ENCODE assay signal across 9 mouse cellular contexts in the genomic region with DNA sequence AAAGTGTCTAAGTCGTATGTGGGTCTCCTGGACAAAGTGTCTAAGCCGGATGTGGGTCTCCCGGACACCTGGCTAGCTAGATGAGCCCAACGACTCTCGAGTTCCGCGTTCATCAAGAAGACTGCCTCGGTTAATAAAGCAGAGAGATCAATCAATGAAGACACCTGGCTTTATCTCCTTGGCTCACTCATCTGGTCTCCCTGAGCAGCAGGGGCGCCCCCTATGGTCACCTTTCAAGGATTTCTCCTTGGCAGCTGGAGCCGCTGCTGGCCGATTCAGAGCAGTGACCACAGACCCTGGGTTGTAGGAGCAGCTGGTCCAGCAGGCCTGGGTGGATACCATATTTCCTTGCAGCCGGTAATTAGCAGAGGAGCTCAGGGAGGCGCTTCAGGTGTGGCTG. TPM values are rescaled to one million over a fixed set of nuclear protein-coding genes. Genes with fewer than 3 reads are reported as not detected.
DNase-seq lines count a peak whose midpoint lies in the region; ATAC-seq and TF ChIP-seq lines count a peak whose summit lies in the region.
"Had no signal": no experiment of that assay in that cellular context is flagged by ENCODE, and none has a peak within 500 bp of the region (broad histone marks: within the 10 kb centered on the region; RNA-seq: fewer than 3 reads in every experiment).

No protein-coding gene starts in this region.

- TF ChIP-seq EP300 in heart, postnatal 0 days (IDR thresholded peaks at IDR 0.05; ENCODE audit: low read depth): no peak

- peaks cover 6% of the 10 kb centered on the region for H3K4me1 ChIP-seq in heart, postnatal 0 days (ENCODE audit: control insufficient read depth, insufficient read depth)

- H3K36me3 ChIP-seq in heart, postnatal 0 days (replicated peaks; ENCODE audit: control insufficient read depth, insufficient read depth, low read length): no peaks in the 10 kb centered on the region

- 24% methylated on average over 13 of the region's 13 CpGs for whole genome bisulfite sequencing in heart, postnatal 0 days

- TF ChIP-seq CTCF in gastrocnemius, adult 2 months (IDR thresholded peaks at IDR 0.05): peak; percentile 55
- TF ChIP-seq CTCF in heart, postnatal 0 days (IDR thresholded peaks at IDR 0.05; ENCODE audit: low read depth): peak; percentile 30

- H3K27me3 ChIP-seq in heart, postnatal 0 days (ENCODE audit: control insufficient read depth, insufficient read depth, low read length): peaks cover 36% of the 10 kb centered on the region

- H3K4me3 ChIP-seq in gastrocnemius, adult 2 months: peak overlapping the region; percentile 83
- no peak overlapping the region for H3K4me3 ChIP-seq in heart, postnatal 0 days (ENCODE audit: low read depth, low read length)

- no peak overlapping the region for H3K9ac ChIP-seq in heart, postnatal 0 days (replicated peaks; ENCODE audit: low read depth, low read length)

- no peak for ATAC-seq in heart, postnatal 0 days (ENCODE audit: insufficient read depth, low read depth)

- H3K9me3 ChIP-seq in heart, postnatal 0 days (replicated peaks; ENCODE audit: control insufficient read depth, low read length): no peaks in the 10 kb centered on the region

- 0 out of 2 replicates have a peak overlapping the region, but pooled peaks have one; percentile 90 for H3K4me2 ChIP-seq in heart, postnatal 0 days (ENCODE audit: low read depth, low read length)

- DNase-seq in gastrocnemius, adult 2 months: peak; percentile 70
- DNase-seq in gastrocnemius, postnatal 36 days: no peak
- DNase-seq in adrenal gland, postnatal 36 days: peak; percentile 49 to 55
- peak; percentile 28 for DNase-seq in heart, postnatal 0 days (ENCODE audit: low spot score)
- peak; percentile 34 for DNase-seq in lung, postnatal 36 days
- peak; percentile 48 for DNase-seq in thymus, postnatal 14 days
- no peak for DNase-seq in cerebellum, postnatal 25 days
- DNase-seq in left cerebral cortex, postnatal 25 days (ENCODE audit: low spot score in 2 of 2): no peak

- peak overlapping the region; percentile 81 for H3K27ac ChIP-seq in gastrocnemius, adult 2 months
- H3K27ac ChIP-seq in heart, postnatal 0 days (ENCODE audit: low read depth): no peak overlapping the region

- intact Hi-C loops in gastrocnemius, adult 2 months (cut with DNase I): no loop called here
- intact Hi-C loops in gastrocnemius, postnatal 36 days (cut with DNase I): no loop called here
- intact Hi-C loops in left cerebral cortex, postnatal 25 days (cut with DNase I): no loop called here

RNA-seq across cellular contexts. Expression of a gene that starts 7.8 kb away (rescaled TPM):
- total RNA-seq in gastrocnemius, adult 2 months (2021): under 1 TPM; 0.13 to 0.53 TPM
- under 1 TPM in 1 of 2 experiments, not detected in 1; 0.18 TPM for total RNA-seq in gastrocnemius, postnatal 36 days (2021)
- total RNA-seq in adrenal gland, postnatal 36 days (2021): not detected
- total RNA-seq in heart, postnatal 0 days (2014; rRNA removed; ENCODE audit: low replicate concordance): 0.73 and 1.8 TPM in 2 replicates
- polyA plus RNA-seq in heart, postnatal 0 days (2015; fragmentation: Nextera tagmentation; extraction: Ambion mirVana): 0.67 and 0.97 TPM in 2 replicates
- total RNA-seq in left cerebral cortex, postnatal 25 days (2021): under 1 TPM in 1 of 2 experiments, not detected in 1; 0.37 TPM
- polyA plus RNA-seq: frontal cortex, adult 2 months had no signal

RNA-seq across cellular contexts. Expression of a gene that starts 23.0 kb away (rescaled TPM):
- total RNA-seq in gastrocnemius, adult 2 months (2021): 1 to 10 TPM; 3.1 to 3.2 TPM
- 1 to 10 TPM; 1.0 to 1.5 TPM for total RNA-seq in gastrocnemius, postnatal 36 days (2021)
- total RNA-seq in adrenal gland, postnatal 36 days (2021): not detected
- total RNA-seq in heart, postnatal 0 days (2014; rRNA removed; ENCODE audit: low replicate concordance): 0.23 and 0.27 TPM in 2 replicates
- 2.2 and 4.5 TPM in 2 replicates for polyA plus RNA-seq in heart, postnatal 0 days (2015; fragmentation: Nextera tagmentation; extraction: Ambion mirVana)
- 1 to 10 TPM; 2.3 to 3.7 TPM for total RNA-seq in left cerebral cortex, postnatal 25 days (2021)

RNA-seq across cellular contexts. Expression of a gene that starts 33.2 kb away (rescaled TPM):
- total RNA-seq in gastrocnemius, adult 2 months (2021): 1 to 10 TPM in 1 of 2 experiments, under 1 TPM in 1; 0.10 to 1.0 TPM
- under 1 TPM in 1 of 2 experiments, not detected in 1; 0.46 TPM for total RNA-seq in gastrocnemius, postnatal 36 days (2021)
- under 1 TPM in 1 of 2 experiments, not detected in 1; 0.13 TPM for total RNA-seq in adrenal gland, postnatal 36 days (2021)
- total RNA-seq in heart, postnatal 0 days (2014; rRNA removed; ENCODE audit: low replicate concordance): 0.12 and 0.80 TPM in 2 replicates
- polyA plus RNA-seq in heart, postnatal 0 days (2015; fragmentation: Nextera tagmentation; extraction: Ambion mirVana): 0.74 and 1.0 TPM in 2 replicates
- under 1 TPM; 0.37 to 0.53 TPM for total RNA-seq in left cerebral cortex, postnatal 25 days (2021)

RNA-seq across cellular contexts. Expression of a gene that starts 33.4 kb away (rescaled TPM):
- 10 to 100 TPM; 33.6 to 35.0 TPM for total RNA-seq in gastrocnemius, adult 2 months (2021)
- 10 to 100 TPM; 26.9 to 30.9 TPM for total RNA-seq in gastrocnemius, postnatal 36 days (2021)
- total RNA-seq in adrenal gland, postnatal 36 days (2021): 10 to 100 TPM; 17.7 to 18.1 TPM
- 23.8 and 27.2 TPM in 2 replicates for total RNA-seq in heart, postnatal 0 days (2014; rRNA removed; ENCODE audit: low replicate concordance)
- 26.9 and 29.8 TPM in 2 replicates for polyA plus RNA-seq in heart, postnatal 0 days (2015; fragmentation: Nextera tagmentation; extraction: Ambion mirVana)
- total RNA-seq in left cerebral cortex, postnatal 25 days (2021): 10 to 100 TPM; 49.9 to 54.6 TPM

Comparison
In these comparisons a context has a peak if more than half of its experiments do, and no peak if none do; other contexts are left out.
1. DNase-seq: peak in gastrocnemius, adult 2 months (single experiment), adrenal gland, postnatal 36 days (2 of 2), heart, postnatal 0 days (single experiment), lung, postnatal 36 days (single experiment) and thymus, postnatal 14 days (single experiment); none in gastrocnemius, postnatal 36 days (0 of 2), cerebellum, postnatal 25 days (0 of 2) and left cerebral cortex, postnatal 25 days (0 of 2).